Mouse (Mus musculus) G1E-ER4 (cell line): ENCODE measurements around the gene Tpsg1. TPM values are rescaled to one million over a fixed set of nuclear protein-coding genes. Genes with fewer than 3 reads are reported as not detected.

Experiments used
- GATA1 ChIP-seq: IDR thresholded peaks from one replicate; pipeline ENCODE4 v1.8.0; 2012; ENCODE audit warnings: low read length, inconsistent platforms
- polyA plus RNA-seq: library from polyadenylated mRNA; stranded (reverse); fragments of >175 nt; gene quantifications from 2 replicates; pipeline ENCODE4 v1.2.3, GENCODE M21; 2012

Tpsg1 gene
- not detected in 2 replicates for polyA plus RNA-seq

DNA sequence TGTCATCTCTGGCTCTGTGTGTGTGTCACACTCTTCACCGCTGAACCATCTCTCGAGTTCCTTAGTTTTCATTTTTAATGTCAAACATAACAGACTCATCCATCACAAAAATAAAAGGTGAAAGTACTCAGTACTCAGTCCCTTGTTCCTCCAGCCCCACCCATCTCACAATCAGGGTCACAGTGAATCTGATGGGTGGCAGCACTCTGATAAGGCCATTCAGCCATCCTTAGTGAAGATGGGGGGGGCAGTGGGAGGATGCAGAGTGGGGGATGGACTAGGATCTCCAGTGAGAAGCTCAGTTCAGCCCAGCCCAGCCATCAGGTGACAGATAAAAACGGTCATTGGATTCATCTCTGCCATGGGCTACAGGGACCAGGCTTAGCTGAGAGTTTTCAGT, at the start of gene Tpsg1:
Gene Tpsg1 (plus strand): TSS at position 301 of the 400 bp plus-strand sequence.
- TF ChIP-seq GATA1, result no peak

- no peak for TF ChIP-seq GATA1
Measured at GRCm38 (mm10) chr17:25320819-25321218, 48.3 kb upstream of the Tpsg1 start.

GRCm38 (mm10) chr17:25322930-25323329, 46.1 kb upstream of the Tpsg1 start:
- TF ChIP-seq GATA1, result no peak

DNA sequence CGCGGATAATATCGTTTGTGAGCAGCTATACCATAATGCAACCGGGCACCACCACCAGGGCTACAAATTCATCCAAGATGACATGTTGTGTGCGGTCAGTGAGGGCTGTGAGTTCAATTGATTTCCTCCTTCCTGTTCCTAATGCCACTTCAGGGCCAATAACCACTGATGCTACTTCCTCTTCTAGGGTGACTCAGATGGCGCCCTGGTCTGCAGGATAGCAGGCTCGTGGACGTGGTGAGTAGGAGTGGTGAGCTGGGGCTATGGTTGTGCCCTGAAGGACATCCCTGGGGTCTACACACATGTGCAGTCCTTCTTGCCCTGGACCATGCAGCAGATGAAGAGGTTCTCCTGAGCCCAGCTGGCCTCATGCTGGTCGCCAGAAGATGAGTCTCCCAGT, 36.8 kb upstream of the Tpsg1 start:
- TF ChIP-seq GATA1, result no peak

- no peak for TF ChIP-seq GATA1
Measured at GRCm38 (mm10) chr17:25333943-25334342, 35.1 kb upstream of the Tpsg1 start.

GRCm38 (mm10) chr17:25338218-25338617, 30.9 kb upstream of the Tpsg1 start:
- TF ChIP-seq GATA1, result no peak

DNA sequence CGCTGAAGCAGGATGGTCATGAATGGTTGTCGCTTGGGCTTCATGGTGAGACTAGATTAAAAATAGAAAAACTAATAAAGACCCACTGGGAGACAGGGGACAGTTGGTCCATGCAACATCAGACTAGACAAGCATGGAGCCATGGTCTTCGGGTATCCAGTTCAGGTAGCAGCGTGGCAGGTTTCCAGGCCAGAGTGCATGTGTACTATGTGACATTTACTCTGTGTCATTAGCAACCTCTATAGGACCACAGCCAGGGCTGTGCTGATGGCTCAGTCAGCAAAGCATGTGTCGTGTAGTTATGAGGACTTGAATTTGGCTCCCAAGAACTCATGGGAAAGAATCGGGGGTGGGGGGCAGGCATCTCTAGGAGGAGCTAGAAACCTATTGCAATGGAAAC, 29.1 kb upstream of the Tpsg1 start:
- TF ChIP-seq GATA1, result no peak

DNA sequence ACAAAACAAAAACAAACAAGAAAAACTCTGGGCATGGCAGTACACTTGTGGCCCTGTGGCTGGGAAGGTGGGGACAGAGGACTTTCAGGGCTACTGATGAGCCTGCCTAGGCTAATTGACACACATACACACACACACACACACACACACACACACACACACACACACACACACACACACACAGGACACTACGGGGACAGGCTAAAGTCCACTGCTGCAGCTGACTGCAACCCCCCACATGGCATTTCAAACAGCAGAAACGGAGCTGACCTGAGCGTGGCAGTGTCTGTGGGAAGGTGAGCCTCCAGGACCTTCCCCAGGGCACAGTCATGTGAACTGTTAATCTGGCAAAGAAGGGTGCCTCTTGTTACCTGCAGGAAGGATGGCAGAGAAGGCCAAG, 27.6 kb upstream of the Tpsg1 start:
- no peak for TF ChIP-seq GATA1

- no peak for TF ChIP-seq GATA1
Measured at GRCm38 (mm10) chr17:25345462-25345861, 23.6 kb upstream of the Tpsg1 start, which contains the start of gene Tpsab1. TSS of gene Tpsab1 (minus strand) at chr17:25345562.

- no peak for TF ChIP-seq GATA1
Measured at GRCm38 (mm10) chr17:25361291-25361690, 7.8 kb upstream of the Tpsg1 start.

GRCm38 (mm10) chr17:25363726-25364125, 5.3 kb upstream of the Tpsg1 start:
- TF ChIP-seq GATA1, result no peak

GRCm38 (mm10) chr17:25366005-25366404, 3.1 kb upstream of the Tpsg1 start, which contains the start of gene Tpsb2:
TSS of gene Tpsb2 (plus strand) at chr17:25366305.
- no peak for TF ChIP-seq GATA1

DNA sequence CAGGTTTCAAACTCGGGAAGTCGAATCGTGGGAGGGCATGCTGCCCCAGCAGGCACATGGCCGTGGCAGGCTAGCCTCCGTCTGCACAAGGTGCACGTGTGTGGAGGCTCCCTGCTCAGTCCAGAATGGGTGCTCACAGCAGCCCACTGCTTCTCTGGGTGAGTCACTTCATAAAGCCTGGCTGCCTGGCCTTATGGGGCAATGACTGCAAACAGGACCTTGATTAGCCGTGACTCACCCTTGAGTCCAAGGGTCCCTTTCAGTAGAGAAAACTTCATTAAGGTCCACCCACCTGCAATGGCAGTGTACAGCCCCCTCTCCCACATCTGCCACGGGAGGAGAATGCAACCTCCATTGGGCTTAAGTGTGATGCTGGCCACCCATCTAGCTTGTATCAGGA, 3.4 kb downstream of the Tpsg1 start:
- TF ChIP-seq GATA1, result no peak

GRCm38 (mm10) chr17:25374011-25374410, 4.9 kb downstream of the Tpsg1 start:
- TF ChIP-seq GATA1, result no peak

DNA sequence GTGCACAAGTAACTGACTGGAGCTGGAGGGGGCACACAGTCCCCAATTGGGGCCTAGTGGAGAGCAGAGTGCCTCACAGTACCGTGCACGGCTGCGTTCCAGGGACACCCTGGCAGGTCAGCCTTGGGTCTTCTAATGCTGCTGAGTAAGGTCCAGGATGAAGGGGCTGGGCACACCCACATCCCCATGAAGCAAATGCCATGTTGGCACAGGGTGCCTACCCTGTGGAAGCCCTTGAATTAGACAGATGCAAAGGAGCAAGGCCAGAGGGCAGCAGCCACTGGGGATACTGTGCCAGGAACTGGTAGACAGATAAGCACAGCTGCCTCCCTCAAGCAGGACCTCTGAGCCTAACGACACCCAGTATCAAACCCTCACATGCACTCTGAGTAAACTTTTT, 25.5 kb downstream of the Tpsg1 start:
- no peak for TF ChIP-seq GATA1

GRCm38 (mm10) chr17:25397804-25398519, 28.9 kb downstream of the Tpsg1 start:
- TF ChIP-seq GATA1, result no peak

DNA sequence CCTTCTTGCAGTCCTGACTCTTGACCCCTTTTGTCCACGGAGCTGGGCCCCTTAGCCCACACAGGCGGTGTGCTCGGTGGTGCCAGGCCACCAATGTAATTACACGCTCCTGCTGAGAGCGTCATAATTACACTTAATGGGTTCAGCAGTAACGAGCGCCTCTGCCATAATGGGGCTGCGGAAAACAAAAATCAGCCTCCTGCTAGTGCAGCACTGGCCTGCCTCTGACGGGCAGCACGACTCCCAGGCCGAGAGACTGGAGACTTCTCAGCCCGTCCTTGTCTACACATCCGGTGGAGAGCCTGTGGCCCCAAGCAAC, 29.4 kb downstream of the Tpsg1 start:
- TF ChIP-seq GATA1, result no peak

GRCm38 (mm10) chr17:25400443-25400842, 31.4 kb downstream of the Tpsg1 start:
- TF ChIP-seq GATA1, result no peak
